Mouse (Mus musculus) layer of hippocampus, adult 18-20 months (tissue): Measurements from ENCODE around the gene Mpz. TPM values are rescaled to one million over a fixed set of nuclear protein-coding genes. Genes with fewer than 3 reads are reported as not detected.

Experiments used
- DNase-seq, 2 experiments: peaks; one replicate each; pipeline ENCODE4 v3.0.0; 2022; ENCODE audit warnings: low spot score in 2 of 2
- long read RNA-seq: library from polyadenylated mRNA; stranded (forward); transcript quantifications from one replicate; pipeline ENCODE4 v2.0.0, GENCODE M21; 2021
- total RNA-seq, 2 experiments: library from RNA; stranded (reverse); gene quantifications; 2 replicates each; pipeline ENCODE4 v1.2.3; 2021

Gene Mpz
- total RNA-seq, result not detected
- long read RNA-seq, result 0 reads

DNA sequence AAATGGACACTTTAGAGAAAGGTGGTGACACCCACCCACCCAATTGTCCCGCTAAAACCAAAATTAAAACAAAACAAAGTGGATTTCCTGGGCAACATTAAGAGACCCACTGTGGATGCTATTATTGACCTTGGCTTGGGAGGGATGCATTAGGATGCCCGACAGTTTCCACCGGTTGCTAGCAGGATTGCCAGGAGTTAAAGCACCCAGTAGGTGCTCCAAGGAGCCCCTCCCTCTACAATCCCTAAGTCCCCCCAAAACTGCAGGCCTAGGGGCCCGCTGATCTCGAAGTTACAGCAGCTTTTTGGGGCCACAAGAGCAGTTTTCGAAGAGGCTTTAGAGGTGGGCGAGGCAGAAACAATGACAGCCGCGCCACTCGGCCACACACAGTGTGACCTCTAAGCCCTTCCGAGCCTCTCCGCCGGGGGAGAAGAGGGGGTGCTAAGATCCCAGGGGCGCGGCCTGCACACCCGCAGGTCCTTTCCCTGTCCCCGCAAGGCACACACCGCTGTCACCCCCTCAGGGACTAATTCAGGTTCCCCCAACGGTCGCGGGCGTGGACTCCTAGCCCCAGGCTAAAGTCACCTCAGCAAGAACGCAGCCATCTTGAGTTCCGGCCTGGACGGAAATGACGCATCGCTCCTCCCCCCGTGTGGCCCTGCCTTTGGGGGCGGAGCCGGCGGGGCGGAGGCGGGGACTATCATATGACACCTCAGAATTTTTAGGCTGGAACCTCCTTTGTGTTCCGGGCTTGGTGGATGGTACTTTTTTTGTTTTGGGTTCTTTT, at the start of gene Mpz, which contains the start of gene Sdhc:
Gene Mpz (plus strand): TSS at position 738 of the 787 bp plus-strand sequence.
Gene Sdhc (minus strand): TSS at position 630 of the 787 bp plus-strand sequence.
- DNase-seq, result peak; percentile 92 to 95

DNA sequence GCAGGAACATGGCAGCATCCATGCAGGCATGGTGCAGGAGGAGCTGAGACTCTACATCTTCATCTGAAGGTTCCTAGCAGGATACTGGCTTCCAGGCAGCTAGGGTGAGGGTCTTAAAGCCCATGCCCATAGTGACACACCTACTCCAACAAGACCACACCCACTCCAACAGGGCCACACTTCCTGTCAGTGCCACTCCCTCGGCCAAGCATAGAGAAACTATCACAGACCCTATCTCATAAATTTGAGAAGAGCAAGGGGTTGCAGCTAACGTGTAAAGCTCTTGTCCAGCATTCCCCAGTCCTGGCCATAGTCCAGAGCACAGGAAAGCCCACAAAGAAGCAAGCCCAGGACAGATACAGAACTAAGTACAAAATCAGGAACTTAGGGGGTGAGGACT, 49.5 kb upstream of the Mpz start:
- DNase-seq, result no peak

DNA sequence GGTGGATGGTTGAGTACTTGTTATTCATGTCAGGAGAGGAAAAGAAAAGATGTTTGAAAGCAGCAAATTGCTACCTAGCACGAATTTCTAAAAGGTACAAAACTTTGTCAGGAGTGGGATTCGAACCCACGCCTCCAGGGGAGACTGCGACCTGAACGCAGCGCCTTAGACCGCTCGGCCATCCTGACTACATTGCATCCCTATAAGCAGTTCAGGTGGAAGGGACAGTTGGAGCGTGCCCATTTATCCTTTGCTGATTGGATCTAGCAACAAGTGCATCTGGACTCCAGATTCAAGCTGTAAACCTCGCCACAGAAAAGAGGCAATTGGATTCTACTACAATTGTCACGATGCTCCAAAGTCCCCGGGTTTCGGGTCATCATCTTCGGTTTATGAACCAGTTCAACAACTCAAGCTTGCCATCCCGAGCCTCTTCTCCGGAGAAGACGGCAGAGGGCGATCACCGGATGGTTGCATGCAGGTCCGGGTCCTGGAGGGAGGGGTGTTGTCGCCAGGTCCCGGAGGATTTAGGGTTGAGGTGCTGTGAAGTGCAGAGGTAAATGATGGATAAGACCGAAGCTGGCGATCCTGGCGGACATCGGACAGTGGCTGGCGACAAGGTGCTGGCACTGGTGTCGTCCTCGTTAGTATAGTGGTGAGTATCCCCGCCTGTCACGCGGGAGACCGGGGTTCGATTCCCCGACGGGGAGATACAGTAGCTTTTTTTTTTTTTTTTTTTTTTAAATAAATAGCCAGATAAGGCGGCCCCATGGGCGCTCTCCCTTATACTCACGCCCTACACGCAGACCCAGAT, 48.6 kb upstream of the Mpz start:
- DNase-seq, result peak; percentile 85 to 95

DNA sequence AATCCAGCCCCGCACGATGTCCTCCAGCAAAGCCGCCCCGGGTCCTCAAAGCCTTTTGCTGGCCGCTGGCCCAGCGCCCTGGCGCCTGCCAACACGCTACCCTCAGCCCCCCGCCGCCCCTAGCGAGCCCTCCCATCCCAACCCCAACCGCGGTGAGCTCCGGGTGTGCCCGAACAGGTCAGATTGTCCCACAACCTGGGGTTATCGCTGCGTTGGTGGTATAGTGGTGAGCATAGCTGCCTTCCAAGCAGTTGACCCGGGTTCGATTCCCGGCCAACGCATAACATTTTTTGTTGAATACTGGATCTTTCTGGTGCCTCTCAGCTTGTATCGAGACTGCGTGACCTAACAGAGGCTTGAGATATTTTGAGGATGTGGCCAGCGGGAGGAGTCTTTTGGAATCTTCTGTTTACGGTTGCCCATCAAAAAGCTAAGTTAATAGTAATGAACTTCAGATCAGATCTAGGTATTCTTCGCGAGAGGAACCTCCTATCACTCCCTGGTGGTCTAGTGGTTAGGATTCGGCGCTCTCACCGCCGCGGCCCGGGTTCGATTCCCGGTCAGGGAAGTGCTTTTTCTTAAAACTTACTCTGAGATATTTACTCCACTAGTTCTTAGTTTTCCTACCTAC, 47.8 kb upstream of the Mpz start:
- peak; percentile 81 to 94 for DNase-seq

DNA sequence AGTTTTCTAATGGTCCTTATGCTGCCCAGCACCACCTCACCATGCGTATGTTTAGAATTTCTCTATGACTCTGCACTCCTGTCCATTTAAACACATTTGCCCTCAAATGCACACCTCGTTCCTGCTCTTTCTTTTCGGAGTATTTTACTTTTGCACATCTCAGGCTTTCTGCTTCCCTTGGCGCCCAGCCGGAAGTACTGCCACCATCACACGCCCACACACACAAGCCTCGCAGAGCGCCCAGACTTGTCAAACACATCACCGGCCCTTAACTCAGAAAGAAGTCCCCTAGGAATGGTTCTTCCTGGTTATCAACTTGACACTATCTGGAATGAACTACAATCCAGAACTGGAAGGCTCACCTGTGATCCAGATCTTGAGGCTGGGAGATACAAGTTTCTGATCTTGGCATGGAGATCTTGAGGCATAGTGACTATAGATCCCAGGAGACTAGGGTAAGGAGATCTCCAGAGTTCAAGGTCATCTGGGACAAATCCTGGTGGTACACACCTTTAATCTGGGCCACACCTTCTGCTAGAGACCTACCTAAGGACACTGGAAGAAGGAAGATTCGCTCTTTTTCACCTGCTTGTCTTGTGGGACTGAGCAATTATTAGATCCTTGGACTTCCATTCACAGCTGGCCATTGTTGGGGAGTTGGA, 47.2 kb upstream of the Mpz start:
- DNase-seq, result no peak

DNA sequence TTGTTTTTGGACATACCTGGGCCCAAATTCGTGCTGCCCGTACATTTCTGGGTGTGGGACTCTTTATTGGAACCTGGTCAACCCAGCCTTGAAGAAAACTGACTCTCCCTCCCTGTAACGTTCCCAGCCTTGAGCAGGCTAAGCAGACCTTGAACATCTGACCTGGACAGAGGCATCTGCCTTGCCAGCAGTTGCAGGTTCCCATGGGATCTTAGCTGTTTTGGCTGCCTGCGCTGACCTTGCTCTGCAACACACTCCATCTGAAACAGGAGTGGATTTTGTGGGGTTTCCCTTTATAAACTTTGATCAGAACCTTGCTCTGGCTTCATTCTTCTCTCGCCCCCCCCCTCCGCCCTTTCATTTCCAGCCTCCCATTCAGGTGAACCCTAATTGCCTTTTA, 45.3 kb upstream of the Mpz start:
- no peak for DNase-seq

DNA sequence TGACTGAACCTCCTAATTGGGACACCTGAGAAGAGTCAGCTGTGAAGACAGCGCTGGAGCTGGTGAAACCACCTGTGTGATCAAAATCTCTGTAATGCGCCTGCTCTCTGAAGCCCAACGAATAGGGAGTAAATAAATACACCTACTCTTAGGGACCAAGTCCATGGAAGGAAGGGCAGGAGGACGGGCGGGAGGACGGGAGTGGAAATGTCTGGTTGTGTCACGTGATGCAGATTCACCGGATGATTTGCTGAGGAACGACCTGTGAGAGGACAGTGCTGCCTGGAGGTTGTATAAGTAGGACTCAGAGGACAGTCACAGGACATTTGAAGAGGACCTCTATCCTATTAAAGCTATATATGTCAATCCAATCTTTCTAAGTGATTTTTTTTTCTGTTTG, 40.9 kb upstream of the Mpz start:
- DNase-seq, result no peak

DNA sequence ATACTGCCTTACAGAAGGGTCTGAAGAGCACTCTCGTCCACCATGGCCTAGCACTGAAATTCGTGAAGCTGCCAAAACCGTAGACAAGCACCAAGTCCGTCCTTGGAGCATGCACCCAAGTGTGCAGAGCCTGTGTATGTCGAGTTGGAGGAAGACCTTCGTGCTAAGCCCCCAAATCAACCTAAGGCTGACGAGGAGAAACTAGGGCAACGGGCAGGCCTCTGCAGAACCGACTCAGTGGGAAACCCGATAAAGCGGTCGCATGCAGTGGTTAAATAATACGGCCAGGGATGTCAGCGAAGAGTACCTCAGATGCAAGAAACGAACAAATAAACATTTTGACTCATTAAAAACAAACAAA, 39.9 kb upstream of the Mpz start:
- no peak for DNase-seq

DNA sequence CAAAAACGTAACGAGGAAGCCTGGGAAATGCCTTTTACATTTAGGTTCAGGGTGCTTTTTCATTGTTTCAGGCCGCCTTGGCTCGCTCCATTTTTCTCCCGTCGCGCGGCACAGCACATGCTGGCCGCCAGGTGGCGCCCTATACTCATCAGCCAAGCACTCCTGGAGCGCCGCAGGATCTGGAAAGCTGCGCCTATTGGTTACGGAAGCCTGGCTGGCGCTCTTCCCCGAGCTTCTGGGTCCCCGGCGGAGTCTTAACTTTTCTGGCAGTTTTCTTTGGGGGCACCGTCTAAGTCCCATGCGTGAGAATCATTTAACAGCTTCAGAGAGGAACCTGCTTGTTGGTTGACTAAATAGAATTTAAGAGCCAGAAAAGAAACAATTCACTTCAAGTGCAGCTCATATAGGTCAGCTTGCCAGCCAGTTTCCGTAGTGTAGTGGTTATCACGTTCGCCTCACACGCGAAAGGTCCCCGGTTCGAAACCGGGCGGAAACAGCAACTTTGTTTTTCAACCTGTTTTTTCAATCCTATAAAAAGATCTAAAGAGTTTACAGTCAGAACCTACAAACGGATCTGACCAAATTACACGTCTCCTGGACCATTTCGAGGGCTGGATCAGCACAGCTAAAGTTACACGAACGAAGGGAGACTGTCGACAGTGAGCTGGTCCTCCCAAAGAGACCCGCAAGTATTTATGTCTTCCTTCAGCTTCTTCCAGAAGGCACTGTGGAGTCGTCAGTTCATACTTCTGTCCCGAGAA, 39.3 kb upstream of the Mpz start:
- peak; percentile 93 to 99 for DNase-seq

DNA sequence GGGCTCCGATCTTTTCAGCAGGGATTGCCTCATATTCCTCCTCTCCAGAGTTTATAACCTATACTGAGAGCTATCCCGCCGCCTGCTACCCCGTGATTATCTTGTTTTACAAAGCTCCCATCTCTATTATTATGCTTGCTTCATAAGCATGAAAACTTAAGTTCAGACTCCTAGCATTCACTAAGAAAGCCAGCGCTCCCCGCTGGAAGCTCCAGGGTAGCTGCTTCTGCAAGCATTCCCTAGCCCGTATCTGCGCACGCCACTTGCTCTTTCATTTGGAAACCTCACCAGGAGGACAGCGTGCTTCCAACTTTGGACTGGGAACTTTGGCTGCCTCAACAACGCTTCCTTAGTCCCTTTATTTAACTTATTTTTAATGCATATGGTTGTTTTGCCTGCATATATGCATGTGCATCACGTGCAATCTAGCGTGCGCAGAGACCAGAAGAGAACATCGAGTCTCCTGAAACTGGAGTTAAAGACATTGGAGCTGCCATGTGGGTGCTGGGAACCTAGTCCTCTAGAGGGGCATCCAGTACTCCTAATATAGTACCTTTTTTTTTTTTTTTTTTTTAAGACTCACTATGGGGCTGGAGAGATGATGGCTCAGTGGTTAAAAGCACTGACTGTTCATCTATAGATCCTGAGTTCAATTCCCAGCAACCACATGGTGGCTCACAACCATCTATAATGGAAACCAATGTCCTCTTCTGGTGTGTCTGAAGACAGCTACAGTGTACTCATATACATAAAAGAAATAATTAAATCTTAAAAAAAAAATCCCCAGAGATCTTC, 38.5 kb upstream of the Mpz start:
- DNase-seq, result peak; percentile 10 to 47

DNA sequence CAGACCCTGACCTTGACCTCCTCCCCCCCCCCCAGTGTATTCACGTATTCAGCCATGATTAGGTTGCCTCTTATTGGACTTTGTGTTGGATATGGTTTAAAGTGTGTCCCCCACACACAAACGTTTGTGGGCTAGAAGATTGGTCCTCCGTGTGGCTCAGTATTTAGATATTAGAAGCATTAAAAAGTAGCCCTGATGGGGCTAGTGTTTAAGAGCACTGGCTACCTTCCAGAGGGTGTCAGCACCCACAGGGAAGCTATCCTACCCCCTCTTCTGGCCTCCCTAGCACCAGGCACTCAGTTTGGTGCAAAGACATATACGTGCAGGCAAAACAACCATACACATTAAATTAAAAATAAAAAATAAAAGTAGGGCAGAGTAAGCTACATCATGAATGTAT, 37.5 kb upstream of the Mpz start:
- DNase-seq, result no peak

DNA sequence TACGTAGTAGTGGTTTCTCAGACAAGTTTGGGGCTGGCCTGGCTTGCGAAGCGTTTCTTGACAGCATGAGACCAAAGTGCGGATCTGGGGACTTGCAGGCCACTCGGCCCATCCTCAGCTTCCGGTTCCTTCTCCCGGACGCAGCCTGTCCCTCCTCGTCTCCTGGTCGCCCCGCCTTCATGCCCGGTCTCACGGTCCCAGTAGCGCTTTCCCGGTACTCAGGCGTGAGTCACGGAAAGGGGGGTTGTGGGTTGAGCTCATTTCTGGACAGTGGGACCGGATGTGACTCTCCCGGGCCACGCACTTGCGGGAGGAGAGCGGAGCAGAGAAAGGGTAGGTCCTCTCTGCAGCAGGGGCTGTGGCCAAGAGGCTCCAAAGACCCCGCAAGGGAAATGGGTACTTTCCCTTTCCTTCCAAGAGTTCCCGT, 36.6 kb upstream of the Mpz start, which contains the start of gene Cfap126:
Gene Cfap126 (plus strand): TSS at position 46 of the 427 bp plus-strand sequence.
- DNase-seq, result peak; percentile 31 to 42

DNA sequence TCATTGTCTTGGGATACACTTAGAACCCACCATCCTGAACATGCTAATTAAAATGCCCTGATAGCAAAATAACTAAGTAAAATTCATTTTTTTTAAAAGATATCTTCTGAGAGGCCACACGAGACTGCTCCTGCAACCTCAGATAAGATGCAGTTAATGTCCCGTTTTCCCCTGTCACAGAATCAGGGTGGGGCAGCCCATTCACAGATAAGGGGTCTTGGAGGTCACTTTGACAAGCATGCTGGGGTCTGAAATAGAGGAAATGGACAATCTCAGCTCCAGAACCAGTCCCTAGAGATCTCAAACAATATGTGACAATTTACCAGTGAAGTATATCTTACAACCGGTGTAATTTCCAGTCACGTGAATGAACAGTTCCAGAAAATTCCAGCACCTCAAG, 34.2 kb upstream of the Mpz start:
- DNase-seq, result no peak

DNA sequence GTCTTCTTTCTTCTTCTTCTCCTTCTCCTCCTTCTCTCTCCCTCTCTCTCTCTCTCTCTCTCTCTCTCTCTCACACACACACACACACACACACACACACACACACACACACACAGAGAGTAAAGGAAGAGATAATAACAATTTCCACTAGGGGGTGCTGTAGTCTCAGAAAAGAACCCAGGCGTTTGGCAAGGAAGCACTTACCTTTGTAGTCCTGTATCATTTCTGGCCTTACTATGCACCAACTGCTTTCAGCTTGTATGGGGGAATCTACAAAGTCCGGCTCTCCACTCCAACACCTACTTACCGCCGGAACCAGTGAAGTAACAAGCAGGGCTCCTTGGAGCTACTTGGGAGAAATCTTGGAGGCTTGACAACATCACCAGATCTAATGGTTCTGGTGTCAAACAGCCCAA, 32.2 kb upstream of the Mpz start:
- DNase-seq, result peak; percentile 26 to 80

DNA sequence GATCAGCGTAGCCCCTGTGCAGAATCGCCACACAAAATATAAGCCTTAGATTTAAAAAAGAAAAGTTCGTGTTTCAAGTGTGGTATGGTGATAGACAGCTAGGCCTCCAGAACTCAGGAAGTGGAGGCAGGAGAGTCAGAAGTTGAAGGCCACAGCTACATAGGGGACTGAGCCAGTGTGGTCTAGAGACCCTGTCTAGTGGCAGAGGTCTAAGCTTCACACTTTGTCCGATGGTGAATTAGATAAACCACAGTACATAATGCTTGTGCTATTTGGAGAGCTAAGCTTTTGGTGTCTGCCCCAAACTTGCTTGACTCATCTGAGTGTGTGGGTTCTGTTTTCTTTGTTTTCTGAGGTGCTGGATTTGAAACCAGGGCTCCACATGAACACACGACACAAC, 31.5 kb upstream of the Mpz start:
- no peak for DNase-seq

DNA sequence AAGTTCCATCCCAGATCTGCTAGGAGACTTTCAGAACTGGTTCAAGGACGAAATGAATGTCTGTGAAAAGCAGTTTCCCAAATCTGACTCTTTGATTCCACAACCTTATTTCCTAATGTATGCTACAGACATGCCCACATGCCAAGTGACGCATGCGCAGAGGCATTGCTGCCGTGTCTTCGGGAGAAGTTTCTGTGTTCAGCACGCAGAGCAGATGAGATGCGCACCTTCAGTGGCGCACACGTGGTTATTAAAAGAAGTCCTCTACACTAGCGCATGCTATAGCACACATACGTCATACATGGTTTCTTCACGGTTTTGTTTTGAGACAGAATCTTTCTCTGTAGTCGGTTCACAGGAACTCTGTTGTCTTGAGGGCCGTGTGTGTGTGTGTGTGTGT, 31.1 kb upstream of the Mpz start:
- DNase-seq, result no peak

DNA sequence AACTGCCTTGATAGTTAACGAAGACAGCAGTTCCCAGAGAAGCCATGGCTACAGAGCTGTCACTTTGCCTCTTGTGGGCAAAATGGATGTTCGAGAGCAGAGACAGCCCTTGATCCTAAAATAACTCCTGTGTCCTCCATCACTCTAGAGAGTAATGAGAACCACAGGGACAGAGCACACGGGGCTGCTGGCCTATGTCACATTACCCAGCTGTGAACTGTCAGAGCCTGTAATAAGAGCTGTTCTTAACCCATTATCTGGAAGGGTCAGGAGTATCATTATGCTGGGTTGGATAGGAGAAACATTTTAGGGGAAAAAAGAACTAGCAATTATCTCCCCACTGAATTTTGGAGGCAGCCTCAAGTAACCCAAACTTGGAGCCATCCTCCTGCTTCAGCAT, 29.6 kb upstream of the Mpz start:
- DNase-seq, result no peak

DNA sequence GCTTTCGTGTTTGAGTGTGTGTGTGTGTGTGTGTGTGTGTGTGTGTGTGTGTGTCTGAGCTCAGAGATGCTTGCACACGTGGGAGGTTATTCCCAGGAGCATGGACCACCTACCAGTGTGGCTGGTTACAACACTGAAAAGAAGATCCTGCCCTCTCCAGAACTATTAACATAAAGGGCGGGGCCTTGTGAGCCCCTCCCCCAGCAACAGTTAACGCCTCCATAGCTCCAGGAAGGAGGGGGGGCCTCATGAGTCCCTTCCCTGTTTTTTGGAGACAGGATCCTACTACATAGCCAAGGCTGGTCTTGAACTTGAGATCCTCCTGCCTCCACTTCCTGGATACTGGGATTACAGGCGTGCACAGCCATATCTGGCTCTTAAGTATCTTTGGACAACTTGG, 28.7 kb upstream of the Mpz start:
- no peak for DNase-seq

DNA sequence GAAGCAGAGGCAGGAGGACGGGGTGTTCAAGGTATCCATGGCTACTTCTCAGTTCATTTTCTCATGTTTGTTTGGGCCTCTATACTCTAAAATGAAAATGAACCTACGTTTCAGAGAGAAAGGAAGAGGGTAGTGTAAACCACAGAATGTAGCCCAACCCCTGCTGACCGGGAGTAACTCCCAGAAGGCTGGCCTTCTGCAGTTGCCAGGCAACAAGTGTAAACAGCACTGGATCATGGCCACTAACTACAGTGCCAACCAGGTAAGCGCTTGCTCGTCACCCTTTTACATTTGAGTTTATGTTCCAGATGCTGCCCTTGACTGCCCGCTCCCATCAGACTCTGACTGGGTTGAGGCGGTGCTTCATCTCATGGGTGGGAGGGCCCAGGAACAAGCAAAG, 27.6 kb upstream of the Mpz start:
- DNase-seq, result no peak

DNA sequence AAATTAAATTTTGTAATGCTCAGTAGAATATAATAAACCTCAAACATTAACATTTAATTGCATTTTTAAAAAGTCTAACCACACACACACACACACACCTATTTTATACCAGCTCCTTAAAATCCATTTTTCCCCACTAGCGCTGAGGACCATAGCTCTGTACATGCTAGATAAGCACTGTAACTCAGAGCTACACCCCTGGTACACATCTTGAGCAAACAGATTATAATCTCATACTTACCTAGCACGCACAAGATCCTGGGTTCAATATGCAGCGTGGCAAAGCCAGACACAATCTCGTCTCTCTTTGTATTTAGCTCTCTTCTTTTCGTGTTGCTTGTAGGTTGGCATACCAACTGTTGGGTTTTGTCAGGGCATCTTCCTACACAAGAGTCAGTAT, 26.1 kb upstream of the Mpz start:
- DNase-seq, result no peak
